Mouse (Mus musculus) liver, embryonic 13.5 days (tissue): ENCODE measurements around the gene Vmn2r121. TPM values are rescaled to one million over a fixed set of nuclear protein-coding genes. Genes with fewer than 3 reads are reported as not detected.

Source experiments
- ATAC-seq: fragments of 200-750 bp; cut with Nextera tagmentation; 2 replicates; pipeline ENCODE4 v1.8.0; 2017; ENCODE audit warnings: low read depth, mild to moderate bottlenecking, moderate number of reproducible peaks, moderate library complexity
- DNase-seq: peaks from one replicate; pipeline ENCODE4 v3.0.0; 2022
- H3K27ac ChIP-seq: fragments of 300-500 bp; sonication (generic); 2 replicates; pipeline ENCODE4 v1.5.1; 2015; ENCODE audit warnings: moderate library complexity, mild to moderate bottlenecking, inconsistent platforms
- H3K27me3 ChIP-seq: fragments of 300-500 bp; sonication (generic); 2 replicates; pipeline ENCODE4 v1.6.1; 2015; ENCODE audit warnings: mild to moderate bottlenecking, inconsistent platforms
- H3K36me3 ChIP-seq: fragments of 300-500 bp; sonication (generic); 2 replicates; pipeline ENCODE4 v1.6.1; 2015; ENCODE audit warnings: mild to moderate bottlenecking, inconsistent platforms
- H3K4me1 ChIP-seq: fragments of 300-500 bp; sonication (generic); replicated peaks from 2 replicates; pipeline ENCODE4 v1.6.1; 2015; ENCODE audit warnings: inconsistent platforms
- H3K4me2 ChIP-seq: fragments of 300-500 bp; sonication (generic); 2 replicates; pipeline ENCODE4 v1.6.1; 2015; ENCODE audit warnings: inconsistent platforms, mild to moderate bottlenecking, moderate library complexity
- H3K4me3 ChIP-seq: fragments of 300-500 bp; sonication (generic); replicated peaks from 2 replicates; pipeline ENCODE4 v1.5.1; 2015; ENCODE audit warnings: mild to moderate bottlenecking, inconsistent platforms
- H3K9ac ChIP-seq: fragments of 300-500 bp; sonication (generic); 2 replicates; pipeline ENCODE4 v1.6.1; 2015; ENCODE audit warnings: mild to moderate bottlenecking, inconsistent platforms
- H3K9me3 ChIP-seq: fragments of 300-500 bp; sonication (generic); replicated peaks from 2 replicates; pipeline ENCODE4 v1.6.1; 2016; ENCODE audit warnings: inconsistent platforms
- WGBS: fragments of 180-500 bp; shearing (Covaris S2); methylation state at CpG from one replicate; pipeline ENCODE4 v1.1.7; 2015; ENCODE audit not compliant: insufficient replicate concordance; 5-methylcytosine and 5-hydroxymethylcytosine counted together
- polyA plus RNA-seq: library from polyadenylated mRNA; unstranded; fragments of >200 nt; fragmentation: Nextera tagmentation; extraction: Ambion mirVana; gene quantifications from 2 replicates; pipeline ENCODE4 v1.2.1, GENCODE M21; 2015

The Vmn2r121 gene
- polyA plus RNA-seq: not detected in 2 replicates

DNA sequence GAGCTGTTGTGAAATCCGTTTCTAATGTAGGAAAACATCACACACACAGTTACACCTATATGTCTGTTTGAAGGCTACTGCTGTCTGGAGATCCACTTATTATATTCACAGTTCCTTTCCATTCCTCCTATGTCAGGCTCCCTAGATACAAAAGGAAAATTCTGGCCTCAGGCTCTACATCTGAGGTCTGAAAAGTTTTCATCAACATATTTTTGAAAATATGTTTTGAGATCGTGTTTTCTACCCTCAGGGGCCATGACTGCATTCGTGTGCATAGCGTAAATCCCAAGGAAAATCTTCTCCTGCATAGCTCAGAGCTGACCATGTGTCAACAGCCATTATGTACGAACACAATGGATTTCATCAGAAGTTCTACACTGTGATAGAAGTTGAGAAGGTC is at the start of gene Vmn2r121:
Vmn2r121 (minus strand) TSS at position 101 of the 400 bp plus-strand sequence.
- H3K27me3 ChIP-seq: no peaks in the 10 kb centered on the region
- H3K4me2 ChIP-seq: no peak within 1 kb of the TSS
- H3K36me3 ChIP-seq: no peaks in the 10 kb centered on the region
- H3K9me3 ChIP-seq: no peaks in the 10 kb centered on the region
- WGBS: 49% methylated on average over 5 of the region's 5 CpGs
- H3K4me1 ChIP-seq: no peaks in the 10 kb centered on the region
- ATAC-seq (no peak), DNase-seq (no peak)
- H3K27ac ChIP-seq: no peak within 1 kb of the TSS
- H3K9ac ChIP-seq: no peak within 1 kb of the TSS
- no peak within 1 kb of the TSS for H3K4me3 ChIP-seq
